In the genomic region with DNA sequence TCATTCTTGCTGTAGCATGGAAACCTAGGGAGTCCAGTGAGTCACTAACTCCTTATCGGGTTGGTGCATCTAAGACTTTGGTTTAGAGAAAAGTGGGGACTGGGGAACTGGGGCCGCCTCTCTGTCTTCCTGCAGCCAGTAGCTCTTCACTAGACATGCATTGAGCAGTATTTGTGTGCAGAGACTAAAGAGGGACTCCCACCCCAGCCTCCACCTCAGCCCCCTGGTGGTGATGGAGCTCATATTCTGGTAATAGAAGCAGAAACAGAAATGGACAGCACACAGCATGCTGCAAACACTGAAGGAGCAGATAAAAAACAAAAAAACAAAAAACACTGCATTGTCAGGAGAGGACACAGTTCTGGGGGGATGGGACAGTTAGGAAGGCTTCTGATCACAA, we compare ENCODE assay signal across 8 mouse cellular contexts.
DNase-seq lines count a peak whose midpoint lies in the region; ATAC-seq lines count a peak whose summit lies in the region.

No protein-coding gene starts in this region.

- no peaks in the 10 kb centered on the region for H3K36me3 ChIP-seq in hindbrain, embryonic 10.5 days
- H3K36me3 ChIP-seq in hindbrain, embryonic 12.5 days, result no peaks in the 10 kb centered on the region
- H3K36me3 ChIP-seq in limb, embryonic 11.5 days (ENCODE audit: control insufficient read depth, insufficient read depth, low read length), result no peaks in the 10 kb centered on the region

- H3K9ac ChIP-seq in hindbrain, embryonic 12.5 days, result no peak overlapping the region
- H3K9ac ChIP-seq in limb, embryonic 11.5 days (ENCODE audit: low read length), result no peak overlapping the region

- 77% methylated on average over 2 of the region's 2 CpGs for WGBS in hindbrain, embryonic 10.5 days
- 83% methylated on average over 2 of the region's 2 CpGs for WGBS in hindbrain, embryonic 12.5 days
- 78% methylated on average over 2 of the region's 2 CpGs for WGBS in limb, embryonic 11.5 days

- no peak for ATAC-seq in hindbrain, embryonic 12.5 days (ENCODE audit: low FRiP score)
- no peak for ATAC-seq in limb, embryonic 11.5 days (ENCODE audit: insufficient number of reproducible peaks, low FRiP score, low TSS enrichment, low read depth)

- peak; percentile 38 for DNase-seq in hindbrain, embryonic 10.5 days (ENCODE audit: low spot score)
- DNase-seq in urinary bladder, postnatal 25 days (ENCODE audit: low spot score), result peak; percentile 11
- DNase-seq in urinary bladder, adult 2 months (ENCODE audit: low spot score), result no peak
- peak; percentile 45 for DNase-seq in limb, embryonic 11.5 days (ENCODE audit: low spot score)
- DNase-seq in thymus, postnatal 25 days, result peak; percentile 43
- DNase-seq in left cerebral cortex, adult 8-10 months (ENCODE audit: low spot score in 2 of 2), result no peak
- no peak for DNase-seq in adrenal gland, adult 8-10 months

- no peak overlapping the region for H3K4me2 ChIP-seq in hindbrain, embryonic 12.5 days (replicated peaks)
- no peak overlapping the region for H3K4me2 ChIP-seq in limb, embryonic 11.5 days (ENCODE audit: low read depth, severe bottlenecking)

- 0 out of 2 replicates have a peak, but pooled peaks cover 2% of the 10 kb centered on the region for H3K9me3 ChIP-seq in hindbrain, embryonic 10.5 days
- no peaks in the 10 kb centered on the region for H3K9me3 ChIP-seq in hindbrain, embryonic 12.5 days (replicated peaks)
- H3K9me3 ChIP-seq in limb, embryonic 11.5 days (ENCODE audit: control insufficient read depth, low read length), result no peaks in the 10 kb centered on the region

- no peak overlapping the region for H3K27ac ChIP-seq in hindbrain, embryonic 10.5 days
- no peak overlapping the region for H3K27ac ChIP-seq in hindbrain, embryonic 12.5 days
- H3K27ac ChIP-seq in limb, embryonic 11.5 days (replicated peaks; ENCODE audit: low read depth, low read length), result no peak overlapping the region

- peaks cover 5% of the 10 kb centered on the region; the same call in 1 of the 2 replicates for H3K27me3 ChIP-seq in hindbrain, embryonic 10.5 days (ENCODE audit: insufficient read depth, poor library complexity, severe bottlenecking)
- no peaks in the 10 kb centered on the region for H3K27me3 ChIP-seq in hindbrain, embryonic 12.5 days
- no peaks in the 10 kb centered on the region for H3K27me3 ChIP-seq in limb, embryonic 11.5 days (ENCODE audit: control insufficient read depth, insufficient read depth, low read length)

- H3K4me1 ChIP-seq in hindbrain, embryonic 10.5 days (replicated peaks), result peaks cover 9% of the 10 kb centered on the region
- no peaks in the 10 kb centered on the region for H3K4me1 ChIP-seq in hindbrain, embryonic 12.5 days
- H3K4me1 ChIP-seq in limb, embryonic 11.5 days (ENCODE audit: control insufficient read depth, insufficient read depth, low read length), result no peaks in the 10 kb centered on the region

- no peak overlapping the region for H3K4me3 ChIP-seq in hindbrain, embryonic 10.5 days
- no peak overlapping the region for H3K4me3 ChIP-seq in hindbrain, embryonic 12.5 days
- H3K4me3 ChIP-seq in limb, embryonic 11.5 days (ENCODE audit: low read depth, low read length), result no peak overlapping the region

Comparison
In these comparisons a context has a peak if more than half of its experiments do, and no peak if none do; other contexts are left out.
1. DNase-seq: peak in hindbrain, embryonic 10.5 days (single experiment), urinary bladder, postnatal 25 days (single experiment), limb, embryonic 11.5 days (single experiment) and thymus, postnatal 25 days (single experiment); none in urinary bladder, adult 2 months (single experiment), left cerebral cortex, adult 8-10 months (0 of 2) and adrenal gland, adult 8-10 months (single experiment).